Mouse (Mus musculus): Measurements from ENCODE around the gene Wt1.

GRCm38 (mm10) chr2:105108703-105109158, 17.6 kb upstream of the Wt1 start:
- TF ChIP-seq CTCF (IDR thresholded peaks at IDR 0.05; ENCODE audit: borderline replicate concordance, insufficient read depth, low read length) (no peak; the same call in 1 of the 2 replicates), POLR2A (IDR thresholded peaks at IDR 0.05; ENCODE audit: low read depth, low read length) (no peak)
